In genomic region chr9:44686638-44687037, GRCm38 (mm10) we compare ENCODE assay signal across 13 mouse cellular contexts. TPM values are rescaled to one million over a fixed set of nuclear protein-coding genes. Genes with fewer than 3 reads are reported as not detected.
A peak's percentile ranks its signal among the peaks of the same experiment; 100 is the strongest.
DNase-seq lines count a peak whose midpoint lies in the region; ATAC-seq and TF ChIP-seq lines count a peak whose summit lies in the region.
"Had no signal": no experiment of that assay in that cellular context is flagged by ENCODE, and none has a peak within 500 bp of the region (broad histone marks: within the 10 kb centered on the region; RNA-seq: fewer than 3 reads in every experiment).

No protein-coding gene starts in this region.

- TF ChIP-seq POLR2A in brain, embryonic 14.5 days (IDR thresholded peaks at IDR 0.05; ENCODE audit: borderline replicate concordance, extremely low read depth, insufficient read depth, insufficient read length, poor library complexity, severe bottlenecking) = no peak

- H3K4me2 ChIP-seq in kidney, postnatal 0 days (ENCODE audit: low read length) = no peak overlapping the region
- no peak overlapping the region for H3K4me2 ChIP-seq in forebrain, embryonic 13.5 days
- 0 out of 2 replicates have a peak overlapping the region, but pooled peaks have one; percentile 5 for H3K4me2 ChIP-seq in midbrain, embryonic 16.5 days (ENCODE audit: low read length)
- H3K4me2 ChIP-seq: heart, embryonic 15.5 days had no signal

- H3K4me3 ChIP-seq in kidney, postnatal 0 days (replicated peaks; ENCODE audit: low read depth, low read length) = no peak overlapping the region
- no peak overlapping the region for H3K4me3 ChIP-seq in forebrain, embryonic 13.5 days
- no peak overlapping the region for H3K4me3 ChIP-seq in midbrain, embryonic 16.5 days (ENCODE audit: low read depth, low read length)
- H3K4me3 ChIP-seq: heart, embryonic 15.5 days had no signal

- DNase-seq in kidney, postnatal 0 days (ENCODE audit: low spot score) = no peak
- no peak for DNase-seq in kidney, postnatal 10 days
- DNase-seq in brain, embryonic 14.5 days (ENCODE audit: low read depth) = peak; percentile 91
- DNase-seq in adrenal gland, adult 2 months = no peak
- DNase-seq in cerebellum, adult 11 months = no peak
- DNase-seq in frontal cortex, adult 2 months (ENCODE audit: extremely low spot score in 1 of 2, low spot score in 1 of 2) = no peak
- DNase-seq: cerebellum, postnatal 36 days; thymus, postnatal 36 days had no signal

- TF ChIP-seq CTCF in kidney, postnatal 0 days (IDR thresholded peaks at IDR 0.05; ENCODE audit: low read depth) = no peak
- TF ChIP-seq CTCF in brain, embryonic 14.5 days (IDR thresholded peaks at IDR 0.05; ENCODE audit: borderline replicate concordance, extremely low read depth, insufficient read depth, insufficient read length) = no peak

- ATAC-seq in kidney, postnatal 0 days (replicated peaks; ENCODE audit: low FRiP score, low read depth) = no peak
- ATAC-seq in forebrain, embryonic 13.5 days = peak; percentile 53
- ATAC-seq in midbrain, embryonic 16.5 days = peak; percentile 78

- no peaks in the 10 kb centered on the region for H3K27me3 ChIP-seq in kidney, postnatal 0 days (ENCODE audit: insufficient read depth, low read length)
- H3K27me3 ChIP-seq in forebrain, embryonic 13.5 days = no peaks in the 10 kb centered on the region
- H3K27me3 ChIP-seq in midbrain, embryonic 16.5 days (ENCODE audit: control insufficient read depth, insufficient read depth, low read depth, low read length) = no peaks in the 10 kb centered on the region
- H3K27me3 ChIP-seq: heart, embryonic 15.5 days had no signal

- WGBS in kidney, postnatal 0 days = 49% methylated on average over 5 of the region's 5 CpGs
- WGBS in forebrain, embryonic 13.5 days = 32% methylated on average over 5 of the region's 5 CpGs
- 18% methylated on average over 5 of the region's 5 CpGs for WGBS in midbrain, embryonic 16.5 days

- H3K9ac ChIP-seq in kidney, postnatal 0 days (ENCODE audit: low read depth, low read length) = no peak overlapping the region
- no peak overlapping the region for H3K9ac ChIP-seq in forebrain, embryonic 13.5 days
- H3K9ac ChIP-seq in midbrain, embryonic 16.5 days (ENCODE audit: low read depth, low read length) = peak overlapping the region; percentile 35; the same call in 1 of the 2 replicates
- H3K9ac ChIP-seq: heart, embryonic 15.5 days had no signal

- H3K9me3 ChIP-seq in kidney, postnatal 0 days (replicated peaks; ENCODE audit: low read length) = no peaks in the 10 kb centered on the region
- H3K9me3 ChIP-seq in forebrain, embryonic 13.5 days (replicated peaks) = no peaks in the 10 kb centered on the region
- H3K9me3 ChIP-seq in midbrain, embryonic 16.5 days (replicated peaks; ENCODE audit: control insufficient read depth, low read length, poor library complexity, severe bottlenecking) = no peaks in the 10 kb centered on the region
- H3K9me3 ChIP-seq: heart, embryonic 15.5 days had no signal

- peak overlapping the region; percentile 1; the same call in 1 of the 2 replicates for H3K27ac ChIP-seq in kidney, postnatal 0 days
- peak overlapping the region; percentile 68 for H3K27ac ChIP-seq in forebrain, embryonic 13.5 days
- peak overlapping the region; percentile 77 for H3K27ac ChIP-seq in midbrain, embryonic 16.5 days (ENCODE audit: low read length)
- H3K27ac ChIP-seq: heart, embryonic 15.5 days had no signal

- H3K4me1 ChIP-seq in kidney, postnatal 0 days (replicated peaks; ENCODE audit: insufficient read depth, low read length) = peaks cover 7% of the 10 kb centered on the region
- H3K4me1 ChIP-seq in forebrain, embryonic 13.5 days = peaks cover 34% of the 10 kb centered on the region
- H3K4me1 ChIP-seq in midbrain, embryonic 16.5 days (ENCODE audit: control insufficient read depth, insufficient read depth, low read length) = peaks cover 17% of the 10 kb centered on the region

- H3K36me3 ChIP-seq in kidney, postnatal 0 days (ENCODE audit: insufficient read depth, low read length) = peaks cover 21% of the 10 kb centered on the region; the same call in 1 of the 2 replicates
- peaks cover 39% of the 10 kb centered on the region for H3K36me3 ChIP-seq in forebrain, embryonic 13.5 days (ENCODE audit: poor library complexity, severe bottlenecking)
- peaks cover 9% of the 10 kb centered on the region for H3K36me3 ChIP-seq in midbrain, embryonic 16.5 days (ENCODE audit: control insufficient read depth, insufficient read depth, low read length)

RNA-seq across cellular contexts. Expression of gene Treh, which starts 13.6 kb away (rescaled TPM):
- polyA plus RNA-seq in kidney, postnatal 0 days (2015; fragmentation: Nextera tagmentation; extraction: Ambion mirVana) = 1.5 and 2.2 TPM in 2 replicates
- not detected in 2 replicates for polyA plus RNA-seq in brain, embryonic 14.5 days (2012; rRNA removed)
- not detected in 2 replicates for polyA plus RNA-seq in forebrain, embryonic 13.5 days (2015; fragmentation: Nextera tagmentation; extraction: Ambion mirVana)
- polyA plus RNA-seq in midbrain, embryonic 16.5 days (2015; fragmentation: Nextera tagmentation; extraction: Ambion mirVana) = not detected in 2 replicates
- total RNA-seq in adrenal gland, adult 2 months (2021) = not detected
- not detected in 2 replicates for polyA plus RNA-seq in adrenal gland, adult 2 months (2012; rRNA removed)
- 0.16 and 0.17 TPM in 2 replicates for polyA plus RNA-seq in frontal cortex, adult 2 months (2012; rRNA removed)
- total RNA-seq: ES-E14 had no signal
- polyA plus RNA-seq: heart, embryonic 15.5 days; limb, embryonic 14.5 days had no signal

RNA-seq across cellular contexts. Expression of gene Phldb1, which starts 48.4 kb away (rescaled TPM):
- 24.2 and 24.4 TPM in 2 replicates for polyA plus RNA-seq in kidney, postnatal 0 days (2015; fragmentation: Nextera tagmentation; extraction: Ambion mirVana)
- polyA plus RNA-seq in brain, embryonic 14.5 days (2012; rRNA removed) = 151 and 169 TPM in 2 replicates
- 36.4 and 40.9 TPM in 2 replicates for polyA plus RNA-seq in forebrain, embryonic 13.5 days (2015; fragmentation: Nextera tagmentation; extraction: Ambion mirVana)
- polyA plus RNA-seq in midbrain, embryonic 16.5 days (2015; fragmentation: Nextera tagmentation; extraction: Ambion mirVana) = 48.1 and 51.7 TPM in 2 replicates
- total RNA-seq in adrenal gland, adult 2 months (2021) = 10 to 100 TPM; 24.9 to 54.1 TPM
- 59.7 and 90.9 TPM in 2 replicates for polyA plus RNA-seq in adrenal gland, adult 2 months (2012; rRNA removed)
- 138 and 146 TPM in 2 replicates for polyA plus RNA-seq in frontal cortex, adult 2 months (2012; rRNA removed)

Comparison
In these comparisons a context has a peak if more than half of its experiments do, and no peak if none do; other contexts are left out.
1. H3K27ac ChIP-seq: peak in every context shown above with its lines; median percentile 77 in midbrain, embryonic 16.5 days; 68 in forebrain, embryonic 13.5 days; 1 in kidney, postnatal 0 days.